Mouse (Mus musculus): Measurements from ENCODE around the gene Dgkz.

The Dgkz gene

GRCm38 (mm10) chr2:91934826-91935525 is 40.7 kb downstream of the Dgkz start:
- no peak for DNase-seq (ENCODE audit: low spot score in 2 of 2)

- DNase-seq (ENCODE audit: low spot score in 2 of 2): no peak
Measured at GRCm38 (mm10) chr2:91934016-91934415, 41.6 kb downstream of the Dgkz start.

- DNase-seq (ENCODE audit: low spot score in 2 of 2): no peak
Measured at GRCm38 (mm10) chr2:91933471-91933870, 42.2 kb downstream of the Dgkz start.

DNA sequence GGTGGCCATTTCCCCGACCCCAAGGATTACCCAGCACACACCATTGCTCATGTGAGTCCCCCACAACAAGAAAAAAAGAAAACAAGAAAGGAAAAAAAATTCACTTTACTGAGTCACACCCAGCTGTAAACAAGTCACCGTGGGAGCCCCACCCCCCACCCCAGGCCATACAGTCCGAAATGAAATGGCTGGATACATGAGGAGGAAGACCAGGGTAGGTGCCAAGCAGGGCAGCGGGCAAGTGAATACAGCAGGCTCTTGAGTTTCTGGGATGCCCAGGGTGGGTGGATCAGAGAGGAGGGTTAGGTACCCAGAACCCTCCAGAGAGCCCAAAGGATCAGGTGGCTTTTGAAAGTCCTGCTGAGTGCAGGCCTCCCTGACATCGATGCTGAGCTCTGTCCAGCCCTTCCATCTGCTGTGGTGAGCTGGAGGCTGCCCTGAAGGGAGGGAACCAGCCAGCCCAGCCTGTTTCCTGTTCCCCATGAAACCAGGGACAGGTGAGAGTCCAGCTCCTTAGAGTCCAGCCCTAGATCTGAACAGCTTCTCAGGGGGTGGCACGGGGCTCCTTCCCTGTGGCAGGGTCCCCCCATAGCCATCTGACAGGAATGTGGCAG is 42.8 kb downstream of the Dgkz start:
- DNase-seq (ENCODE audit: low spot score in 2 of 2): no peak

- no peak for DNase-seq (ENCODE audit: low spot score in 2 of 2)
Measured at GRCm38 (mm10) chr2:91932160-91932711, 43.4 kb downstream of the Dgkz start, which contains the start of gene Mdk. Gene Mdk, minus strand, starts transcription at chr2:91932297.

DNA sequence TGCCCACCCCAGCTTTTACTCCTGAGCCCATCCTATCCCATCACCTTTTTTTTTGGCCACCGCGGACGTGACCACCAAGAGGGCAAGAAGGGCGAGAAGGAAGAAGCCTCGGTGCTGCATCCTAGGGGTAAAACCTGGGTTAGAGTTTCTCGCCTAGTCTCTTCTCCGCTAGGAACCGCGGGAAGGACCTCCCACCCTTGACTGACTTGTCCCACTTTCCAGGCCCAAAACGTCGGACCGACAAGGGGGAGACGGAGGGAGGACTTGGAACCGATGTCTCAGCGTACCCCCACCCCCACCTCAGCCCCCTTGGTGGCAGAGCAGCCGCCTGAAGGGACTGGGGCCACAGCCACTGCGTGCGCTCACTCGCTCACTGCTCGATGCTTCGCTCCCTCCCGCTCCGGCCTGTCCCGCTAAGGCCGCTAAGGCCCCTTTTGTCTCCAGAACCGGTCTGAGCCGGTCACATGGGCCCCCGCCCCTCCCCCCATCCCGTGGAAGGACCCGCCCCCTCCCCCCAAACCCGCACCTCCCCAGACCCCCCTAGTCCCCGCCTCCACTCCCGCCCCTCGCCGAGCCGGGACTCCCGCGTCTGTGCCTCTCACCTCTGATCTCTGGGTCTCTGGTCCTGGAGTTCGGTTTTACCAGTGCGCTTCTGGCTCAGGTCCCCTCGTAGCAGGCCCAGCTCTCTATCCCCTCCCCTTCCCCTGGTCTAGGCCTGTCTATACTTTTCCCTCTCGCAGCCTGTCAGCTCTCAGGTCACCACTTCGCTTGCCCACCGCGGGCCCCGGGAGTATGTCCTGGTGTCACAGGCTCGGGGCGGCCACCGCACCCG is 44.1 kb downstream of the Dgkz start:
- no peak for DNase-seq (ENCODE audit: low spot score in 2 of 2)

- DNase-seq (ENCODE audit: low spot score in 2 of 2): no peak
Measured at GRCm38 (mm10) chr2:91930761-91931291, 44.8 kb downstream of the Dgkz start.

- DNase-seq (ENCODE audit: low spot score in 2 of 2): no peak
Measured at GRCm38 (mm10) chr2:91929936-91930335, 45.7 kb downstream of the Dgkz start.

DNA sequence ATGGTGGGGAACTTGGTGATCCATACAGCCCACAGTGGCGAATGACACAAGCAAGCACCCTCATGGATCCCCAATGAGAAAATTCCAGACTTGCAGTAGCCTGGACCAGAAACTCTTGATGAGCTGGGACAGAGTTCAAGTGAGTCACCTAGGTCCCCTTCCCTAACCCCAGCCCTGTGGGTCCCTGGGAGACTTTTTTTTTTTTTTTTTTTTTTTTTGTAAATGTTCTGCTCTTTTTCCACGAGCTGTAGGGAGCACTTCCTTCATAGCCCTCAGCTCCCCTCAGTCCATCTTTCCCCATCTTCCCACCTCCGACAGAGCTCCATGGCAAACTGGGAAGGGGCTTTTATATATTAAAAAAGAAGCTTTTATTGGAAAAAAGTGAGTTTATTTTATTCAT is 46.2 kb downstream of the Dgkz start:
- DNase-seq (ENCODE audit: low spot score in 2 of 2): no peak

DNA sequence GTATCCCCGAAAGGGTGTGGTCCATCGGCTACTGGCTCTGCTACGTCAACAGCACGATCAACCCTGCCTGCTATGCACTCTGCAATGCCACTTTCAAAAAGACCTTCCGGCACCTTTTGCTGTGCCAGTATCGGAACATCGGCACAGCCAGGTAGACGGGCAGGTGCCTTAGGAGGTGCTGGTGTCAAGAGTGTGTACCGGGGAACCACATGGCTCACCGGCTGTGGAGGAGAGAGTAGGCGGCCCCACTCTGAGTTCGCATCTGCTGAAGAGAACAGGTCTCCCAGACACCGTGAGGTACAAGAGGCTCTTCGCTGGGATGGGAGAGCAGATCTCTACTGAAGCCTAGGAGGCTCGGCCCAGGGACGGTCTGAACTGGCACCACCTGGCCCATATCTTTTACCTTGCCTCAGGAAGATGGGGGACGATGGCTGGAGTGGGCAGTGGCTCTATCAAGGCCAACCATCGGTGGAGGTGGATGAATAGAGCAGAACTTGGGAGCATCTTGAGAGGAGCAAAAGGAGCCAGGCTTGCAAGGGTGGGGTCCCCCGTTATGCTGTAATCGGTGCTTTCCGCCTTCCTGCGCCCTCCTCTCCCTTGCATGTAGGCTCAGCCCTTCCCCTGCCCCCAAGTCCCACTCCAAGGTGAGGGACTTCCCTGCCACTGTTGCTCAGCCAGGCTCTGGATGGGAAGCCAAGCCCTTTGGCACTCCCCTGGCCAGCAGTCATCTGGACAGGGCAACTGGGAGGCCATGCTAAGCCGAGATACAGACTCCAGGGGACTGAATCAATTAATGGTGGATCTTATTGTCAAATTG is 46.9 kb downstream of the Dgkz start:
- no peak for DNase-seq (ENCODE audit: low spot score in 2 of 2)

DNA sequence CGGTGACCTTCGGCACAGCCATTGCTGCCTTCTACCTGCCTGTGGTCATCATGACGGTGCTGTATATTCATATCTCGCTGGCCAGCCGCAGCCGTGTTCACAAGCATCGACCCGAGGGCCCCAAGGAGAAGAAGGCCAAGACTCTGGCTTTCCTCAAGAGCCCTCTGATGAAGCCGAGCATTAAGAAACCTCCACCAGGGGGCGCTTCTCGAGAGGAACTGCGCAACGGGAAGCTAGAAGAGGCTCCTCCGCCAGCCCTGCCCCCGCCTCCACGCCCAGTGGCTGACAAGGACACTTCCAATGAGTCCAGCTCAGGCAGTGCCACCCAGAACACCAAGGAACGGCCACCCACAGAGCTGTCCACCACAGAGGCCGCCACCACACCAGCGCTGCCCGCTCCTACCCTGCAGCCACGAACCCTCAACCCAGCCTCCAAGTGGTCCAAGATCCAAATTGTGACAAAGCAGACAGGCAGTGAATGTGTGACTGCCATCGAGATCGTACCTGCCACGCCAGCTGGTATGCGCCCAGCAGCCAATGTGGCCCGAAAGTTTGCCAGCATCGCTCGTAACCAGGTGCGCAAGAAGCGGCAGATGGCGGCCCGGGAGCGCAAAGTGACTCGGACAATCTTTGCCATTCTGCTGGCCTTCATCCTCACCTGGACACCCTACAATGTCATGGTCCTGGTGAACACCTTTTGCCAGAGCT is 47.7 kb downstream of the Dgkz start:
- peak in 1 of 2 experiments; percentile 90 for DNase-seq (ENCODE audit: low spot score in 2 of 2)

DNA sequence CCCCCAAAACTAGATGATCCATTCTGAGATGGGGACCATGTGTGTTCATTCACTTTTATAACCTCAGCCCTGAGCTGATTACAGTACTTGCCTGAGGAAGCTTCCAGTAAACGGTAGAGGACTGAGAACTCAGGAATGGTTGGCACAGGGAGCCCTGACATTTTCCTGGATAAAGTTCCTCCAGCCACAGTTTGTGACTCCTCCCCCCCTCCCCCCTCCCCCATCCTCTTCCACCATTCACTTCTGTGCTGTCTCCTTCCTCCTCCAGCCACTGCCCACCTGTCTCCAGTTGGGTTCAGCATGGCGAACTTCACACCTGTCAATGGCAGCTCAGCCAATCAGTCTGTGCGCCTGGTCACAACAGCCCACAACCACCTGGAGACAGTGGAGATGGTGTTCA is 48.7 kb downstream of the Dgkz start, which contains the start of gene Chrm4:
Chrm4 (plus strand) TSS at position 301 of the 400 bp plus-strand sequence.
- DNase-seq (ENCODE audit: low spot score in 2 of 2): no peak

DNA sequence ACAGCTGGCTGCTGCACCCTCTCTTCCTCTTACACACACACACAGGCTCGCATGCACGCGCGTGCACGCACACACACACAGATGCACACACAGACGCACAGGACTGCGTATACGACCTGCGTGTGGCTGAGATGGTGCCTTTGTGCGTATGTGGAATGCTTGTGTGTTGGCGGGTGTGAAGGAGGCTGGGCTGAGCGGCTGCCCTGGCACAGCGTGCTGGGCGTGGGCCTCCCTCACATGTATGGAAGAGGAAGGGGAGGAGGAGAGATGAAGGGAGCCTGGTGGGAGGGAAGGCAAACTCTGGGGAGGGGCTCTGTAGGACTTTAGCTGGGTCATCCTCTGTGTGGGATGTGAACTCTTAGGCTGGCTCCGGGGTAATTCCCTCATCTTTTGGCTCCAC is 50.2 kb downstream of the Dgkz start:
- DNase-seq (ENCODE audit: low spot score in 2 of 2): peak in 1 of 2 experiments; percentile 78

GRCm38 (mm10) chr2:91924726-91925125 is 50.9 kb downstream of the Dgkz start:
- DNase-seq (ENCODE audit: low spot score in 2 of 2): no peak

GRCm38 (mm10) chr2:91923415-91924337 is 52.0 kb downstream of the Dgkz start:
- DNase-seq (ENCODE audit: low spot score in 2 of 2): peak in 1 of 2 experiments; percentile 74

DNA sequence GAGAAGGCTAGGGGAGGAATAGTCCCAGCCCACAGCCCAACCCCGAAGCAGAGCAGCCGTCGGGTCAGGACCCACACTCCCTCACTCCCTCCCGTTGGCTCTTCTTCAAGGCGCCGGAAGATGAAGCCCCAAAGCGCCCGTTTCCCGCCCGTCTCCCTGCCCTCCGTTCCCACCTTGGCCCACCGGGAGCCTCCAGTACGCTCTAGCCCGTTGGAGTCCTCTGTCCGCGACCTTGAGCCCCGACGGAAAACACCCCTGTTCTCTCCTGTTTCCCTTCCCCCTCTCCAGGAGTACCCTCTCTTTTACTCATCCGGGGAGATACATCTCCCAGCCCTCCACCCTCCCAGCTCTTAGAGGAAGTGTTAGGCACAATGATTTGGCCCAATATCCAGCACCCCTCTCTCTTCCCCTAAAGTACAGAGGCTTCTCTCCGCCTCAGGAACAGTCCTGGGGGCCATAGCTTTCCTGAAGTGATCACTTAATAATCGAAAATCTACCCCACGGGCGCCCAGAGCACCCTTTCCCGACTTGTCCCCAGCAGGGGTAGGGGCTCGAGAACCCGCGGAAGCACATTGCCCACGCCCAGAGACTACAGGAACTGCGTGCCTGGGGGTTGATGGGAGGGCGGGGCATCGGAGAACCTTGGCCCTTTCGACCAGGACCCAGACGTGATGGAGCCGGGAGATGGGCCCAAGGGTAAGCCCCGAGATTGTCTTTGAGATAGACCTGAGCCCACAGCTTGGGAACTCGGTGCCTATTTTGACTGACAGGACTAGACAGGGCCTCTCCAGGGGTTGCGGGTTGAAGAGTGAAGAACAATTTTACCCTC is 52.9 kb downstream of the Dgkz start:
- no peak for DNase-seq (ENCODE audit: low spot score in 2 of 2)

DNA sequence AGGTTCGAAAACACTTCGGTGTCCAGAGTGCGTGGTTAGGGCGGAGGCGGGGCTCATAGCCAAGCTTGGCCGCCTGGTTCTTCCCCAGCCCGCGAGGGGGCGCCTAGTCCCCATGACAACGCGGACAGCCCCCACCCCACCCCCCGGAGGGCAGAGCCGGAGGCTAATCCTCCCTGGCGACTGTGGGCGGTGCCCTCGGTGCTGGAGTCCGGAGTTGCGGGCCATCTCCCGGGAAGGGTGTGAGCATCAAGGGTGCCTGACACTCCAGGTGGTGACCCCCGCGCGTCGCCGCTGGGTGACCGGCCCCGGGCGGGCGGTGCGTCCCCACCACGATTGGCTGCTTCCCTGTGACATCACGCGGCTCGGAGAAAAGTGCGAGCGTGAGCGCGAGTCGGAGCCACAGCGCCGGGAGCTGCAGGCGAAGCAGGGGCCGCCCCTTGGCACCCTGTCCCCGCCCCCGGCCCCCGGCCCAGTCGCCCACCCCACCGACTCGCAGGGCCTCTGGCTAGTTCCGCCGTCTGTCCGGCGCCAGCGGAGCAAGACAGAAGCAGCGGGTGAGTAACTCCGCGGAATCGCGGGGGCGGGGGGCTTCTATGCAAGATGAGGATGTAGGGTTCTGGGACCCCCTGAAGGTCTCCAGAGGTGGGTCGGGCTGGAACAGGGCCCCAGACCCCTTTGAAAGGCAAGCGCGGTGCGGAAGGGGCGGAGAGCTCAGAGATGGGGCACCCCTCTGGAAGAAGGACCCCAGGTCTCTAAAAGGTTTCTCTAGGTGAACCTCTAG is 53.7 kb downstream of the Dgkz start:
- DNase-seq (ENCODE audit: low spot score in 2 of 2): peak in 1 of 2 experiments; percentile 83
